Mouse (Mus musculus) frontal cortex, postnatal 14 days (tissue): ENCODE measurements around the gene Lrmda.

ENCODE experiments used
- DNase-seq, 2 experiments: peaks; one replicate each; pipeline ENCODE4 v3.0.0; 2022; ENCODE audit warnings: low spot score in 2 of 2

Lrmda gene

GRCm38 (mm10) chr14:22860631-22861030 is 841.1 kb downstream of the Lrmda start:
- DNase-seq, result no peak

- DNase-seq, result no peak
Observed at GRCm38 (mm10) chr14:22864132-22864531, 844.6 kb downstream of the Lrmda start.

- DNase-seq, result no peak
Observed at GRCm38 (mm10) chr14:22874584-22874983, 855.1 kb downstream of the Lrmda start.

- no peak for DNase-seq
Observed at GRCm38 (mm10) chr14:22887182-22887581, 867.7 kb downstream of the Lrmda start.

GRCm38 (mm10) chr14:22899312-22899711 is 879.8 kb downstream of the Lrmda start:
- DNase-seq, result no peak

- DNase-seq, result no peak
Observed at GRCm38 (mm10) chr14:22902116-22902515, 882.6 kb downstream of the Lrmda start.

GRCm38 (mm10) chr14:22902914-22903313 is 883.4 kb downstream of the Lrmda start:
- no peak for DNase-seq

GRCm38 (mm10) chr14:22905741-22906667 is 886.5 kb downstream of the Lrmda start:
- DNase-seq, result peak in 1 of 2 experiments; percentile 3

- peak; percentile 5 to 10 for DNase-seq
Observed at GRCm38 (mm10) chr14:22906716-22907115, 887.2 kb downstream of the Lrmda start.

GRCm38 (mm10) chr14:22907221-22907620 is 887.7 kb downstream of the Lrmda start:
- no peak for DNase-seq

- no peak for DNase-seq
Observed at GRCm38 (mm10) chr14:22908006-22908405, 888.5 kb downstream of the Lrmda start.

- no peak for DNase-seq
Observed at GRCm38 (mm10) chr14:22915463-22915862, 896.0 kb downstream of the Lrmda start.

GRCm38 (mm10) chr14:22918499-22918898 is 899.0 kb downstream of the Lrmda start:
- no peak for DNase-seq

GRCm38 (mm10) chr14:22918931-22919330 is 899.4 kb downstream of the Lrmda start:
- no peak for DNase-seq

GRCm38 (mm10) chr14:22921152-22921551 is 901.6 kb downstream of the Lrmda start:
- no peak for DNase-seq

- no peak for DNase-seq
Observed at GRCm38 (mm10) chr14:22921796-22922195, 902.3 kb downstream of the Lrmda start.

GRCm38 (mm10) chr14:22922571-22922970 is 903.1 kb downstream of the Lrmda start:
- no peak for DNase-seq

- no peak for DNase-seq
Observed at GRCm38 (mm10) chr14:22923251-22923650, 903.7 kb downstream of the Lrmda start.

- no peak for DNase-seq
Observed at GRCm38 (mm10) chr14:22928263-22928662, 908.8 kb downstream of the Lrmda start.

GRCm38 (mm10) chr14:22928683-22929082 is 909.2 kb downstream of the Lrmda start:
- no peak for DNase-seq

- DNase-seq, result no peak
Observed at GRCm38 (mm10) chr14:22929585-22929984, 910.1 kb downstream of the Lrmda start.

GRCm38 (mm10) chr14:22930488-22931046 is 911.1 kb downstream of the Lrmda start:
- no peak for DNase-seq
